Mouse (Mus musculus) urinary bladder, adult 2 months (tissue): ENCODE results near the gene Zfp664. TPM values are rescaled to one million over a fixed set of nuclear protein-coding genes. Genes with fewer than 3 reads are reported as not detected.

Experiments
- DNase-seq: peaks from one replicate; pipeline ENCODE4 v3.0.0; 2022; ENCODE audit warnings: low spot score
- polyA plus RNA-seq: library from polyadenylated mRNA; depleted of rRNA; stranded (reverse); fragments of >200 nt; gene quantifications from 2 replicates; pipeline ENCODE4 v1.2.3, GENCODE M21; 2012; rRNA removed

Gene Zfp664
- polyA plus RNA-seq, 1 experiment: 35.8 TPM

GRCm38 (mm10) chr5:124922356-124923352 is 60.2 kb downstream of the Zfp664 start:
- no peak for DNase-seq

- DNase-seq: no peak
Measured at GRCm38 (mm10) chr5:124929425-124930054, 67.0 kb downstream of the Zfp664 start.

- no peak for DNase-seq
Measured at GRCm38 (mm10) chr5:124930055-124930439, 67.6 kb downstream of the Zfp664 start.

- no peak for DNase-seq
Measured at GRCm38 (mm10) chr5:124930603-124931002, 68.1 kb downstream of the Zfp664 start.

- DNase-seq: no peak
Measured at GRCm38 (mm10) chr5:124931076-124931475, 68.6 kb downstream of the Zfp664 start.

GRCm38 (mm10) chr5:124934558-124934957 is 72.1 kb downstream of the Zfp664 start:
- DNase-seq: no peak

GRCm38 (mm10) chr5:124943181-124943792 is 80.8 kb downstream of the Zfp664 start:
- DNase-seq: no peak

GRCm38 (mm10) chr5:124943793-124944383 is 81.4 kb downstream of the Zfp664 start:
- DNase-seq: no peak

GRCm38 (mm10) chr5:124944384-124944783 is 81.9 kb downstream of the Zfp664 start:
- no peak for DNase-seq

- DNase-seq: no peak
Measured at GRCm38 (mm10) chr5:124945046-124945445, 82.6 kb downstream of the Zfp664 start.

- no peak for DNase-seq
Measured at GRCm38 (mm10) chr5:124950623-124951278, 88.3 kb downstream of the Zfp664 start.

- DNase-seq: no peak
Measured at GRCm38 (mm10) chr5:124951333-124951732, 88.8 kb downstream of the Zfp664 start.

Other genes starting within 250 kb of the Zfp664 start
- 35.7 and 36.5 TPM in 2 replicates for gene Atp6v0a2, start 234.1 kb upstream of the Zfp664 start, polyA plus RNA-seq
- gene Dnah10, start 137.6 kb upstream of the Zfp664 start, polyA plus RNA-seq: 0.15 and 0.36 TPM in 2 replicates
- 5.3 and 6.5 TPM in 2 replicates for gene Ccdc92, start 267 bp upstream of the Zfp664 start, polyA plus RNA-seq
- gene Rflna, start 140.5 kb downstream of the Zfp664 start, polyA plus RNA-seq: 1.4 and 1.8 TPM in 2 replicates